Mouse (Mus musculus) granulocyte monocyte progenitor cell, adult 5-6 weeks (primary cell): ENCODE results near the gene Cxcl17. TPM values are rescaled to one million over a fixed set of nuclear protein-coding genes. Genes with fewer than 3 reads are reported as not detected.
A peak's percentile ranks its signal among the peaks of the same experiment; 100 is the strongest.

Experiments used
- ATAC-seq: replicated peaks from 2 replicates; pipeline ENCODE4 v1.8.0; 2016; ENCODE audit warnings: mild to moderate bottlenecking, moderate TSS enrichment, inconsistent platforms; ENCODE audit not compliant: poor library complexity, severe bottlenecking
- total RNA-seq, 2 experiments: library from RNA; stranded (forward) in 1 of 2; stranded (reverse) in 1 of 2; fragments of 200-712, 200-1000 nt in 1 of 2; fragments of >200 nt in 1 of 2; fragmentation: Nextera tagmentation in 1 of 2; gene quantifications; 2 replicates each; pipeline ENCODE4 v1.2.3; 2014 to 2017

Gene Cxcl17
- total RNA-seq, 2 experiments from 2014 or later, result not detected

DNA sequence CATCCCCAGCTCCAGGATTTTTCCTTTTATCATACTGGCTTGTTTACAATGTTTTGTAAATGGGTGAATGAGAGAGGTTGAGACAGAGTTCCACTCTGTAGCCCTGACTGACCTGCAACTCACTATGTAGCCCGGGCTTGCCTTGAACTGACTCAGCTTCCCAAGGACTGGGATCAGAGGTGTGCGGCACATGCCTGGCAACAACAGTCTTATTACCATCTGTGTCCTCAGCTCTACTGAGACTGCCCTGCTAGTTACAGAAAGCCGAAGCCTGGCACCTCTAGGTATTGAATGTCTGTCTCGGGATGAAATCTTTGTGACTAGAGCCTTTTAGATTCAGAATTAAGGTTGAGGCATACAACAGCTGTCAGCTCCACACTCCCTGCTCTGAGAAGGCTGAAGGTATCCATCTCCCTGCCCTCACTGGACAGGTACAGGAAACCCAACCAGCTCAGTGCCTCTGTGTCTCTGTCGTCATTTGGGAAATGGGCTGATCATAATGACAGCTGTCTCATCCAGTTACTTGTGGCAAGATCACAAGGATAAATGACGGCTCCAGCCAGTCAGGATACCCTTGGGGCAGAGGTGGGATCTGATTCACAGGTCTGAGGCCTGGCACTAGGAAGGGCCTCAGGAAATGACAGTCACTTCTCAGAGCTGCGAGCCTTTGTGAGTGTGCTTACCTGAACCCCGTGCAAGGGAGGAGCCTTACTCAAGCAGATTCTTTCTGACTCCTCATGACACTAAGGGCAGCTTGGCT lies 19.1 kb downstream of the Cxcl17 start:
- no peak for ATAC-seq

DNA sequence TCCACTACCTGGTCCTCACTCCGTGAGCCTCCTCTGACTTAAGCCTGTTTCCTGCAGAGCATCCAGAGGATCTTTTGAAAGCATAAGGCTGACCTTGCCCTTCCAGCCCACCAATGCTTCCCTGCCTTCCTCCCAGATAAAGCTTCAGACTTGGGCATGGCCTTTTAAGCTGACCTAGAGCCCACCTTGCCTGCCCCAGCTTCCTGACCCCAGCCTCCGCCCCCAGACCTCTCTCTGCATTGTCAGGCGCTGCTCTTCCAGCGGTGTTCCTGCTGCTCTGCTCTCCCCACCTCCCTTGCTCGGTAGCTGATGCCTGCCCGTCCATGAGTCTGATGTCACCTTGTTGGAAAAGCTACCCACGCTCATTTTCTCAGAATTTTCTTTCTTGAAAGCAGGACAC lies 19.8 kb downstream of the Cxcl17 start:
- no peak for ATAC-seq

DNA sequence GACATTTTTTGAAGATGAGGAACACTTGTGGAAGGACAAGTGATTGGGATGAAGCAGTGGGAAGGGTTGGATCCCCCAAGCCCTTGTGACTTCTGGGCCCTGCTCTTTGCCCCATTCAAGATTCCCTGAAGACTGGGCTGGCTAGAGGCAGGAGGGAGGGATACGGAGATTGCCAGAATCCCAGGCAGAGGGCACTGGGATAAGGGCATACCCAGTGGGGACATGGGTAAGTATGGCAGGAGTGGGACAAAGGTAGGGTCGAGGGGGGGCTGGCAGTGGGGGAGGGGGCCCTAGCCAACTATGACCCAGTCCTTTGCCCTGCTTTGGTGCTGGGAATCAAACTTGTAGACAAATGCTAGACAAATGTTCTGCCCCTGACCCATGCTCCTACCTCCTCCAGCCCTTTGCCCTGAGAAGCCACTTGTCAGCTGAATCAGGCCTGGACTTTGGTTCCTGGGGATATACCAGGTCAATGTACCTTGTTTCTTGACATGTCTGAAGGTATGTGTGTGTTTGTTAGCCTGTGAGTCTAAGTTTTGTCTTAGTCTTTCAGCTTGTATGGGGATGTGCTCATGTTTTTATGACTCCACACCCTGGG lies 20.7 kb downstream of the Cxcl17 start:
- no peak for ATAC-seq

DNA sequence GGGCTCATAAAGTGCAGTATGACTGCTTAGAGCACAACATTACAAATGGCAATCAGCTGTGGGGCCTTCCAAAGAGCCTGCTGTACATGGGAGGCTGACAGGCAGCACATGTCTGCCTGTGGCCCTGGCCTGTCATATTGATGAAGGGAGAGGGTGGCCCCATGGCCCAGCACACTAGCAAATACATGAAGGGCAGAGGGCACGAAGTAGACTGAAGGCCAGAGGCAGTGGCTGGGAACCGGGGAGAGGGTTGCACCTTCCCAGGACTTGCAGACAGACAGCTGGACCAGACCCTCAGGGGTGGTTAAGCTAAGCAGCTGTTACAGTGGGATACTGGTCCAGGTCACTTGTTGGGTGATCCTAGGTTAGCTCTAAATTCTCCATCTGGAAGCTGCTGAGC lies 21.7 kb downstream of the Cxcl17 start:
- ATAC-seq, result no peak

DNA sequence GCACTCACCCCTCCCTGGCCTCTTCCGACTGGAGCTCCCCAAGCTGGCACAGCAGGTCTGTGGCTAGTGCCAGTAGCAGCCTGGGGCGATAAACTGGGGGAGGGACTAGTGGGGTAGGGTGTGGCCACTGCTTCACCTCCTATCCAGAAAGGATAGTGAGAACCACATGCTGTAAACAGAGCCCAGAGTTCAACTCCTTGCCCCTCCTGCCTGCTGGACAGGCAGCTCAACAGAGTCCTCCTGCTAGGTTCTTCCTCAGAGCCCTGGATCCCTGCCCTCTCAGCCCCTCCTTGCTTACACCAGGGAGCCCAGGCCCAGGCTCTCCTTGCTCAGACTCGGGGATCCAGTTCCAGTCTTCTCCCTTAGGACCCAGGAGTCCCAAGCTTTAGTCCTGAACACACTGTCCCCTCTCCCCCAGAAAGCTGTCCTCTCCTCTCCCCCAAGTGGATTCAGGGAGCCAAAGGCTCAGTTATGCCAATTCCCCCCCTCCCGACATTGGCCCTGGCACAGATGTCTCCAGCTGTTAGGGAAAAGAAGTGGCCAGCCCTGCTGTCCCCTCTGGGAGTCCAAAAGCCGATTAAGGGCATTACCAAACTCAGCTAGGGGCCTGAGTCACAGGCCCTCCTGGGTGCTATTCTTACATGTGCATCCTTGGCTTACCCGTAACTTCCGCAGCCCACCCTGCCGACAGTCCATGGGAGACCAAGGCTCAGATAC lies 22.5 kb downstream of the Cxcl17 start:
- ATAC-seq, result no peak

DNA sequence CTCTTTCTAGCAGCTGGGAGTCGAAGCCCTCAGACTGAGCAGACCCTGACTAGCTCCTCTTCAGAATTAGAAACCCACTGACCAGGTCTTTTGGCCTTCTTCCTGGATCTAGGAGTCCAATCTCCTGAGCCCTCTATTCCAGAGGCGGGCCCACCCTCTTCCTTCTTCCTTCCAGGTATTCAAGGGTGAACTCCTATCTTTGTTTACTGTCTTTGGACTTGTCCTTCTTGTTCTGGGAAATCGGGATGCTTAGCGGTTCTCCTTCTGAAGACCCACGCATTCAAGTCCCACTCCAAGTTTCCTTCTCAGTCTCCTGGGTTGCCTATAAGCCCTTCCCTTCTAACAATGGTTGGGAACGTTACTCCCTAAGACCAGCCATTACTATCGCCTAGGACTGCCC lies 23.8 kb downstream of the Cxcl17 start:
- ATAC-seq, result no peak

DNA sequence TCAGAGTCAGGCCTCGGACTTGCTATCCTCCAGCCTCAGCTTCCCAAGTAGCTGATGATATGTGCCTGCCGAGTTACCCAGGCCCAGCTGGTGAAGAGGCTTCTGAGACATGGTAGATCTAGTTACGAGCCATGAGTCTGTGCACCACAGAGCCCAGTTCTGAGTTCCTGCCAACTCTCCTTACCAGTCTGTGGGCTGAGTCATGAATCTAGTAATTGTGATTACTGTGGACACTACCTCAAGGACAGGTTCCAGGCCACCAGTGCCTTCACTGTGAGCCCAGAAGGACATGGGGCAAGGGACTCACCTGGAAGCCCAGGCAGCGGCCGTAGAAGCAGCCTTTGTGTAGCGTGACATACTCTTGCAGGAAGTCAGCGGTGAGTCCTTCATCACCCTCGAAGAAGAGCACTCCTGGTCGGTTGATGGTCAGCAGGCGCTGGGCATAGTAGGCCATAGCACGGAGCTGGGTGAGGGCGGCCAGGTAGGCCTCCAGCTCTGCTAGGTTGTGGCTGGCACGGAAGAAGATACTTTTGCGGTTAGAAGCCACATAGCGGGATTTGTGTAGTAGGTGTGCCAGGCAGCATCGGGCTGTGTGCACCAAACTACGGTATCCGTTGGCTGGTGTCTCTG lies 24.8 kb downstream of the Cxcl17 start:
- no peak for ATAC-seq

DNA sequence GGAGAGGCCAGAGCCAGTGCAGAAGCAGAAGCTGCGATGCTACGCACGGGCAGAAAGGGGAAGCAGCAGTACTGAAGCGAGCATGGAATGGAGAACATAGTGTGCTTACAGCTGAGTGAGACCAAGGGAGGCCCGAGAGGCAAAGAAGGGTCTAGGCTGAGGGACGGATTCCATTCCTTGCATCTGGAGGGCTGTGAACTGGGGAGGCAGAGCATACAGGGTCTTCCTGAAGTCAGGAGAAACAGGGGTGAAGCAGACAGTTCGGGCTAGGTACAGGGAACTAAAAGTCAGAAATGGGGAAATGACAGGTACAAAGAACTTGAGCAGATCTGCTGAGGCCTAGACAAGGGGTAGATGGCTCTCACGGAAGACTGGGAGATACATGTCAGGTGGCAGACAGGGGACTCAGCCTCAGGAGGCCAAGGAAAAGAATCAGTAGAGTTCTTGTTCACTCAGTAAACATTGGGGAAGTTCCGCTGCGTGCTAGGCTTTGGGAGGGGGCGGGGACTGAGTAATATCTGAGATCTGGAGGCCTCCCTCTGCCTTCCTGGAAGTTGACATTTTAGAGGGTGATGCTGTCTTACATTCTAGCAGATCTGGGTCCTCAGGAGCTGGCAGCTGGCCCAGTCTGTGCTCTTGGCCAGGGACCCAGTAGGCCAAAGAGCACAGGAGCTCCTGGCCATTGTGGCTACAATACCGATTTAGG lies 26.7 kb downstream of the Cxcl17 start:
- ATAC-seq, result peak; percentile 74

DNA sequence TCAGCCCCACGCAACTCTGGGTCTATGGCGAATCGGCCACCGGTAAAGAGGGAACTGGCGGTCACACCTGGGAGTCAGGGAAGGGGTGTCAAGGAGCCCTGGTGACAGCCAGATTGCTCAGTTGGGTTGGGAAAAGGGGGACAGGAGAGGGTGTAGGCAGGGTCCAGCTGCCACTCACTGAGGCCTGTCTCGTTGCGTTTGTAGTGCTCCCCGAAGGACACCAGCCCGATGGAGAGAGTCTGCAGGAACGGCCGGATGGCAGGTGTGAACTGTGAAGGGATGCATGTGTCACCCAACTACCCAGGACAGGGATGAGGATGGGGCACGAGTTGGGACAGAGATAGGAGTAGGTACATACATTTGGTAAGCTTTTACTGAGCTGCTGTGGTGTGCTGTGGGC lies 27.4 kb downstream of the Cxcl17 start:
- no peak; the same call in 1 of the 2 replicates for ATAC-seq

DNA sequence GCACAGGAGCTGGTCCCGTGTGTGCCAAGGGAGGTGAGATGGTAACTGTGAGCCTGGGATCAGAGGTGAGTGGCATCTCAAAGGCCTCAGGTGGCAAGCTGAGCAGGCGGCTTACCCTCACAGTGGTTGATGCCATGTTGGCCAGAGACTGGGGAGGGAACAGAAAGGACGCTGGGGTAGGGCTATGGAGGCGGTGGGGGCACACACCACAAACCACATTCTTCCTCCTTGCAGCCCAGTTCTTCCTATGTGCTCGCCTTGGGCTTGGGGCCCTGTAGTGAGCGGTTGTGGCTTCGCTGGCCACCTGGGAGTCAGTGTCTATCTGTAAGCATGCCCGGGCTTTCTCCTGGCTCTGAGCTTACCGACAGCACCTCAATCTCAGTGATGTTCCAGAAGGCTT lies 27.9 kb downstream of the Cxcl17 start:
- ATAC-seq, result peak; percentile 79

DNA sequence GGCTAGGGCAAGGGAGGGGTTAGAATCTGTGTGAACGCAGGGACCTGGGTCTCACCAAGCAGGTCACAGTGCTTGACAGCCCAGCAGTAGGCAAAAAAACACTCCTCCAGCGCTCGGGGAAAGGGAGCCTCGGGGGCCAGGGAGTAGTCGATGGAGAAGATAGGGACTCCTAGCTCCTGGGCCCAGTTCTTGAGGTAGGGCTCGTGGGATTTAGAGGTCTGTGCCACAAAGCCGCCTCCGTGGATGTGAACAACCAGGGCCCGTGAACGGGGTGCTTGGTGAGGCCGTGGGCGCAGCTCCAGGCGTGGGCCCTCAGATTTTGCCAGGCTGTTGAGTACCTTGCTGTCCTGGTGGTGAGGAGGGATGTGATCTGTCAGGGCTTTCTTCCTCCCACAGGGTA lies 28.4 kb downstream of the Cxcl17 start:
- no peak for ATAC-seq

DNA sequence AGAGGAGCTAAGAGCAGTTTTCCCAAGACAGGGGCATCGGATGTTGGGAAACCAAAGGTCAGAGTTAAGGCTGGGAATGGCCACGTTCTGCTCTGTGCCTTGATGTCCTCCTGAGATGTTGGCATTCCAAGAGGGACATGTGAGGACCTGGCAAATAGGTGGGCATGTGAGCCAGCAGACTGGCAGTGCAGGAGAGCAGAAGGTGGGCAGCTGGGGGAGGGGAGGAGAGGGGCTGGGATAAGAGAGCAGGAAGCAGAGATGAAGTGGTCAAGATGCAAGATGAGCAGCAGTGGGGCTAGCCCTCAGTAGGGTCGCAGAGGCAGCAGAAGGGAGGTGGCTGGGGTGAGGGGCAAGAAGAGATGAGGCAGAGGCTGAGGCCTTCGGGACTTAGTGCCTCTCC lies 28.8 kb downstream of the Cxcl17 start:
- no peak for ATAC-seq

DNA sequence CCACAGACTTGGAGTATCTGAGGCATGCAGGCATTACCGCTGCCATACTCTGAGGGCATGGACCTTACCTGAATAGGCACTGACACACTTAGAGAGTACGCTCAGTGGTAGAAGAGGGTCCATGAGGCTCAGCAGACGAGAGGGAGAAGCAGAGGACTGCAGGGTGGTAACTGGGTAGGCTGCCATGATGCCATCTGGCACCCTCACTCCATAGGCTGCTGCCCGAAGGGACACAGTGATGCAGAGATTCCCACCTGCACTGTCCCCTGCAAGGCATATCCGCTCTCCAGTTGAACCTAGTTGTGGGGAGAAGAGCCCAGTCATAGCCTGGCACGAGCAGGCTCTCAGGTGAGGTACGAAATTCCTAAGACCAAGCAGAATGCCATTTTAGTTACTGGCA lies 29.3 kb downstream of the Cxcl17 start:
- no peak for ATAC-seq

DNA sequence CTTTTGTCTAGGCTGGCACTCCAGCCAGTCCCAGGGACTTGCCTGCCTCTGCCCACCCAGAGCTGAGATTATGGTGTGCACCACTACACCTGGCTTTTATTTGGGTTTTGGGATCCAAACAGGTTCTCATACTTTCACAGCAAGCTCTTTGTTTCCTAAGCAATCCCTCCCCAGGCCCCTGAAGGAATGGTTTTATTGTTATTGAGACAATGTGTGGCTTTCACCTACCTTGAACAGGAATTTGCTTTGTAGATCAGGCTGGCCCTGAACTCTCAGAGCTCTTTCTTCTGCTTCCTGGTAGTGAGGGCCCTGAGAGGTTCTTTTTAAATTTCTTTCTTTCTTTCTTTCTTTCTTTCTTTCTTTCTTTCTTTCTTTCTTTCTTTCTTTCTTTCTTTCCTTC lies 30.1 kb downstream of the Cxcl17 start:
- ATAC-seq, result no peak

DNA sequence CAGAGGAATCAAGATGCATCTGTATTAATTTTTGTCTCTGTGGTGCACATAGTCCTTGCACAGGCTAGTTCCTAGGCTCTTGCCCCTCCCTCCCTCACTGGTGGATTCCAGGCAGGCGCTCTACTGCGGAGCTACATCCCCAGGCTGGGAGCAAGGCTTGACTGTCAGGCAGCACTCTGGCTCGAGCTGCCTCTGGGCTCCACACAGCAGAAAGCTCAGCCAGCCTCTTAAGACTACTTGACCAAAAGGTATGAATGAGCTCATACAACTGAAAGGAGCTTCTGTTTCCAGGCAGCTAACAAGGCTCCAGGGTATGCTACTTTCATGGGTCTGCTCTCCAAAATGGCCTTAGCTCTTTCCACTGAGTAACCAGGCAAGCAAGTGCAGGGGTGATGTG lies 31.4 kb downstream of the Cxcl17 start:
- ATAC-seq, result no peak

DNA sequence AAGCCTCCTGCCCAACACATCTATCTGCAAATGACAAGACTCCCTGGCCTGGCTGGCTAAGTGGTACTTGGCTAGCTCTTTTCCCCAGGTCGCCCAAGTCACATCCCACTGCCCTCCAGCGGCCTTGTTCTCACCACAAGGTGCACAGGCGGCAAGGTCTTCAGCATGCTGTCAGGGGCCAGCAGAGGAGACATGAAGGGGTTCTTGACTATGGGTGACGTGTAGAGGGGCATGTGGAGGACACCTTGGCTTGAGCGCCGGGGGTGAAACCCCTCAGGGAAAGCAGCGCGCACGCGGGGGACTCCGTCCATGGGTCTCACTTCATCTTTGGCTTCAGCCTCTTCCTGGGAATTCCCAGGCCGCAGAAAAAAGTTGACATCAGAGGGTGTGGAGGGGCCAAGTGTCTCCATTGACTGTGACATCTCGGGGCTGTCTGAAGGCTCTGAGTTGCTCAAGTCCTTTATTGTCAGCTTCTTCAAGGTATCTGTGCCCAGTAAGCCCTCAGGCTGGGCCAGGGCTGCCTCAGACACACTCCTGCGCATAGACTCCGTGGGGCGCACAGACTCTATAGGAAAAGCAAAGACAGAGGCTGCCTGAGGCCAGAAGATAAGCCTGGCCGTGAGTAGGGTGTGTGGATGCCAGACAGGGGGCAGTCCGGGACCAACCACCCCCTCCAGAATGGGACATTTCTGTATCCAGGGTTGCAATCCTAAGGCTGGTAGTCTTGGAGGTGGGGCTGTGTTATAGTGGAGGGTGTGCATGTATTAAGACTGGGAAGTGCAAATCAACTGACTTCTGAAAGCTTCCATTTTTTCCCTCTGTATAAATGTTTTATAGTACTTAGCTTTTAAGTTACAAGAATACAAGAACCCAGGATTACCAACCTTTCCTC lies 32.0 kb downstream of the Cxcl17 start:
- no peak for ATAC-seq

DNA sequence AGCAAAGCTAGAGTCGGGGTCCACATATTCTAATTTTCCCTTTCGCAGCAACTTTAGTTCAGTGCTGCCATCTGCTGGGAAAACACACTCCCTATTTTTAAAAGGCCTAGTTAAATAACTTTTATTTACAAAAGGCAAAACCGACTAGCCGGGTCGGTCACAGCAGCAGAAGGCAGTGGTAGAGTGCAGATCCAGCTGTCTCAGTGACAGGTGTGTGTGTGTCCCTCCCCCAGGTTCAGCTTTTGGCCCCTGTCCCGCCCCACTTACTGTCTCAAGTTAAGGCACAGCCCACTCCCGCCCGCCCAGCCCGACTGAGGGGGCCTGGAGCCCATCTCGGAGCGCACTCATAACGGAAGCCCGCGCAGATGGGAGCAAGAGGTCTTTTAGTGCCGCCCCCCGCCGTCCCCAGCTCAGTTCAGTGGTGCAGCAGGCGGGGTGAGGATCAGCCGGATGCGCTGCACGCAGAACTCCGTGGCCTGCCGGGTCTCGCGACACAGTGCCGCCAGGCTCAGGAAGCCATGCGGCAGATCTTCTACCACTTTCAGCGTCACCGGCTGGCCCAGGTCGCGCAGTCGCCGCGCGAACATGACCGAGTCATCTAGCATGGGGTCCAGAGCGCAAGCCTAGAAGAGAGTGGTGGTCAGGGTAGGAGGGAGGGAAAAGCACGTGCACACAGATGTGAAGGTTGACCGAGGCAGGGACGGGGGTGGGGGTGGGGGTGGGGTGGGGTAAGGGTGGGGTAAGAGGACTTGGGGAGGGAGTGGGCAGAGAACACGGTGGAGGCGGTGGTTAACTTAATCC lies 32.9 kb downstream of the Cxcl17 start:
- ATAC-seq, result peak; percentile 71

DNA sequence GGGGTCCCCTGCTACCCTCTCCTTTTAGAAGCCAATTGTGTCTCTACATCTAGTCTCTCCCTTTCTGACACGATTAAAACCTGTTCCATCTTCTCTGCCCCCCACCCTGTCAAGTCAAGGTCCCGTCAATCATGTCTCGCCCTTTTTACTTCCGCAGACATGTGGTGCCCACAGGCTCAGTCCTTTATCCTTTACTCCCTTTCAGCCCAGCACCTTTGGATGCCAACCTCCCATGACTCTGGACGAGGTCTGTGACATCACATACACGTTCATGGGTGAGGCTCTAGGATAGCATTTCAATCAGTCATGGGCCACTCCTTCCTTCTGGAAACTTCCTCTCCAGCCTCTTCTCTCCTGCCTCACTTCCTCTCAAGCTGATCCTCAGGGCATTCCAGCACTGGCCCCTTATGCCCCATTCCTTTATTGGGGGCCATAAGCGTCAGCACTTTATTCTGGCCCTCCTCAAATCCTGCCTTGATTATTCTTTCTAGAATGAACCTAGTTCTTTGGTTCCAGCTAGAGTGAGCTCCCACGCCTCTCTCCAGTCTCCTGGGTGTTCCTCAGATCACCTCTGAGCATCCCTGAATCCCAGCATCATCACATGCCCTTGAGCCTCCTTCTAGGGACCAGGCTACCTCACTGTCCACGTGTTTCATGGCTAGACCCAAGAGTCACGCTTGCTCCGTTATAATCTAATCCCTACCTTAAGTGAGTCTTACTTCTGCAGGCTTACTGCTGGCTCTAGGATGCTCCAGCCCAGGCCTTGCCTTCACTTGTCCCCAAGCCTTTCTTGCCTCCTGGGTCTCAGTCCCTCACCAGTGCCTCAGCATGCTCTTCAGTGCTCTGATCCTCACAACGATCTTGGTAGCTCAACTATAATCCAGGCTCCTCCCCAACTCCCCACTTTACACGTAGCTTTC lies 34.2 kb downstream of the Cxcl17 start:
- no peak for ATAC-seq
